Mouse (Mus musculus): Measurements from ENCODE around the gene Tedc1. TPM values are rescaled to one million over a fixed set of nuclear protein-coding genes. Genes with fewer than 3 reads are reported as not detected.

Gene Tedc1
- 2.9 and 4.2 TPM in 2 replicates for polyA plus RNA-seq (2012; rRNA removed)

GRCm38 (mm10) chr12:113155887-113156539, at the start of gene Tedc1:
TSS of gene Tedc1 (plus strand) at chr12:113156421.
- WGBS = under 1% methylated on average over 46 of the region's 46 CpGs
- H3K4me3 ChIP-seq (replicated peaks; ENCODE audit: extremely low read depth, low read depth, low read length) = peak within 1 kb of the TSS; percentile 53
- H3K4me1 ChIP-seq (ENCODE audit: control insufficient read depth, insufficient read depth, low read length) = peaks cover 11% of the 10 kb centered on the region
- TF ChIP-seq POLR2A (IDR thresholded peaks at IDR 0.05; ENCODE audit: borderline replicate concordance, extremely low read depth, low read depth, low read length) = peak; percentile 11; the same call in 1 of the 2 replicates
- peak; percentile 74 for TF ChIP-seq CTCF (IDR thresholded peaks at IDR 0.05; ENCODE audit: insufficient read depth, low read length)
- peak; percentile 99 for DNase-seq

GRCm38 (mm10) chr12:113107431-113108124, 48.6 kb upstream of the Tedc1 start:
- H3K4me3 ChIP-seq (replicated peaks; ENCODE audit: extremely low read depth, low read depth, low read length) = no peak overlapping the region
- 57% methylated on average over 4 of the region's 4 CpGs for WGBS
- no peak for DNase-seq

GRCm38 (mm10) chr12:113108528-113109283, 47.5 kb upstream of the Tedc1 start:
- H3K4me1 ChIP-seq (ENCODE audit: control insufficient read depth, insufficient read depth, low read length) = peaks cover 12% of the 10 kb centered on the region
- no peak overlapping the region for H3K4me3 ChIP-seq (replicated peaks; ENCODE audit: extremely low read depth, low read depth, low read length)
- TF ChIP-seq CTCF (IDR thresholded peaks at IDR 0.05; ENCODE audit: insufficient read depth, low read length) (no peak), POLR2A (IDR thresholded peaks at IDR 0.05; ENCODE audit: borderline replicate concordance, extremely low read depth, low read depth, low read length) (no peak)
- WGBS = 77% methylated on average over 17 of the region's 17 CpGs
- no peak for DNase-seq

More at GRCm38 (mm10) chr12:113107431-113108124, 48.6 kb upstream of the Tedc1 start:
- no peak for TF ChIP-seq POLR2A (IDR thresholded peaks at IDR 0.05; ENCODE audit: borderline replicate concordance, extremely low read depth, low read depth, low read length)
- TF ChIP-seq CTCF (IDR thresholded peaks at IDR 0.05; ENCODE audit: insufficient read depth, low read length) = no peak
- peaks cover 12% of the 10 kb centered on the region for H3K4me1 ChIP-seq (ENCODE audit: control insufficient read depth, insufficient read depth, low read length)

GRCm38 (mm10) chr12:113109801-113110200, 46.4 kb upstream of the Tedc1 start:
- H3K4me1 ChIP-seq (ENCODE audit: control insufficient read depth, insufficient read depth, low read length) = peaks cover 10% of the 10 kb centered on the region
- TF ChIP-seq CTCF (IDR thresholded peaks at IDR 0.05; ENCODE audit: insufficient read depth, low read length) (no peak), POLR2A (IDR thresholded peaks at IDR 0.05; ENCODE audit: borderline replicate concordance, extremely low read depth, low read depth, low read length) (no peak)
- no peak for DNase-seq
- WGBS = 76% methylated on average over 10 of the region's 10 CpGs
- H3K4me3 ChIP-seq (replicated peaks; ENCODE audit: extremely low read depth, low read depth, low read length) = no peak overlapping the region

GRCm38 (mm10) chr12:113114141-113114540, 42.1 kb upstream of the Tedc1 start:
- no peak for DNase-seq
- Histone ChIP-seq H3K4me3 (replicated peaks; ENCODE audit: extremely low read depth, low read depth, low read length) (no peak overlapping the region), H3K4me1 (ENCODE audit: control insufficient read depth, insufficient read depth, low read length) (no peaks in the 10 kb centered on the region)
- 90% methylated on average over 4 of the region's 4 CpGs for WGBS
- TF ChIP-seq POLR2A (IDR thresholded peaks at IDR 0.05; ENCODE audit: borderline replicate concordance, extremely low read depth, low read depth, low read length) (no peak), CTCF (IDR thresholded peaks at IDR 0.05; ENCODE audit: insufficient read depth, low read length) (no peak)

GRCm38 (mm10) chr12:113114856-113115538, 41.2 kb upstream of the Tedc1 start:
- 77% methylated on average over 16 of the region's 16 CpGs for WGBS
- DNase-seq = no peak
- TF ChIP-seq CTCF (IDR thresholded peaks at IDR 0.05; ENCODE audit: insufficient read depth, low read length) (no peak), POLR2A (IDR thresholded peaks at IDR 0.05; ENCODE audit: borderline replicate concordance, extremely low read depth, low read depth, low read length) (no peak)
- no peak overlapping the region for H3K4me3 ChIP-seq (replicated peaks; ENCODE audit: extremely low read depth, low read depth, low read length)
- H3K4me1 ChIP-seq (ENCODE audit: control insufficient read depth, insufficient read depth, low read length) = peaks cover 2% of the 10 kb centered on the region; the same call in 1 of the 2 replicates

GRCm38 (mm10) chr12:113119516-113120410, 36.5 kb upstream of the Tedc1 start:
- Histone ChIP-seq H3K4me1 (ENCODE audit: control insufficient read depth, insufficient read depth, low read length) (peaks cover 2% of the 10 kb centered on the region; the same call in 1 of the 2 replicates), H3K4me3 (replicated peaks; ENCODE audit: extremely low read depth, low read depth, low read length) (no peak overlapping the region)
- WGBS = 85% methylated on average over 20 of the region's 20 CpGs
- TF ChIP-seq POLR2A (IDR thresholded peaks at IDR 0.05; ENCODE audit: borderline replicate concordance, extremely low read depth, low read depth, low read length) (no peak), CTCF (IDR thresholded peaks at IDR 0.05; ENCODE audit: insufficient read depth, low read length) (peak; percentile 83)
- DNase-seq = peak; percentile 86

- 75% methylated on average over 6 of the region's 6 CpGs for WGBS
- H3K4me3 ChIP-seq (replicated peaks; ENCODE audit: extremely low read depth, low read depth, low read length) = no peak overlapping the region
Measured at GRCm38 (mm10) chr12:113124726-113125125, 31.5 kb upstream of the Tedc1 start.

More at GRCm38 (mm10) chr12:113124726-113125125, 31.5 kb upstream of the Tedc1 start:
- peaks cover under 1% of the 10 kb centered on the region; the same call in 1 of the 2 replicates for H3K4me1 ChIP-seq (ENCODE audit: control insufficient read depth, insufficient read depth, low read length)
- TF ChIP-seq POLR2A (IDR thresholded peaks at IDR 0.05; ENCODE audit: borderline replicate concordance, extremely low read depth, low read depth, low read length) (no peak), CTCF (IDR thresholded peaks at IDR 0.05; ENCODE audit: insufficient read depth, low read length) (no peak)
- no peak for DNase-seq

Measured in lung, adult 2 months (tissue).